Mouse (Mus musculus) cerebellum, postnatal 14 days (tissue): ENCODE data around the gene Lcn2.

Experiments used
- DNase-seq, 2 experiments: peaks; one replicate each; pipeline ENCODE4 v3.0.0; 2021; ENCODE audit warnings: mixed read lengths in 2 of 2

The Lcn2 gene

GRCm38 (mm10) chr2:32342539-32343350 is 45.3 kb downstream of the Lcn2 start:
- peak; percentile 57 to 75 for DNase-seq

- no peak for DNase-seq
Measured at GRCm38 (mm10) chr2:32342039-32342438, 46.0 kb downstream of the Lcn2 start.

- DNase-seq: no peak
Measured at GRCm38 (mm10) chr2:32341634-32341939, 46.5 kb downstream of the Lcn2 start.

GRCm38 (mm10) chr2:32340836-32341633 is 47.0 kb downstream of the Lcn2 start:
- DNase-seq: no peak

- no peak for DNase-seq
Measured at GRCm38 (mm10) chr2:32339912-32340642, 48.0 kb downstream of the Lcn2 start.

- DNase-seq: no peak
Measured at GRCm38 (mm10) chr2:32335888-32336287, 52.2 kb downstream of the Lcn2 start.
